Mouse (Mus musculus): ENCODE measurements around the gene Lypd6b. TPM values are rescaled to one million over a fixed set of nuclear protein-coding genes. Genes with fewer than 3 reads are reported as not detected.

Gene Lypd6b
- polyA plus RNA-seq, 1 experiment from 2014 or later: 6.8 TPM

DNA sequence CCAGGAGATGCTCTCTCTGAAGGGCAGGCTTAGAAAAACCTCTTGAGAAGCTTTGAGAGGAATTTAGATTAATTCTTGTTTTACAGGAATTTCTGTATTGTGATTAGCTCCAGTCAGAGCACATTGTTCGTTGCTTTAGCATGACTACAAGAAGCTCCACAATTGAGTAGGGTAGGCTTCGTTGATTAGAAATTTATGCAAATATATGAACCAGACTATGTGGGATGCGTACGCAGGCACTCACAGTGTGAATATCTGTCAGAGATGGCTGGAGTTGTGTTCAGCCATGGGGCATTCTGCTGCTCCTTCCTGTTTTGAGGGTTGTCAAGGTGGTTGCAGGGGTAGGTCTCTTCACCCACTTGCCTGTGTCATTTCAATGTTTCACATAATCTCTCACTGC lies 100.9 kb downstream of the Lypd6b start:
- H3K9ac ChIP-seq: no peak overlapping the region
- no peaks in the 10 kb centered on the region for H3K27me3 ChIP-seq
- H3K27ac ChIP-seq (replicated peaks): no peak overlapping the region
- no peak overlapping the region for H3K4me3 ChIP-seq
- no peak overlapping the region for H3K4me2 ChIP-seq
- no peaks in the 10 kb centered on the region for H3K9me3 ChIP-seq
- H3K4me1 ChIP-seq (replicated peaks): peaks cover 10% of the 10 kb centered on the region; the same call in 1 of the 2 replicates
- H3K36me3 ChIP-seq: no peaks in the 10 kb centered on the region
- ATAC-seq (ENCODE audit: low read depth): no peak
- 80% methylated on average over 4 of the region's 4 CpGs for WGBS

DNA sequence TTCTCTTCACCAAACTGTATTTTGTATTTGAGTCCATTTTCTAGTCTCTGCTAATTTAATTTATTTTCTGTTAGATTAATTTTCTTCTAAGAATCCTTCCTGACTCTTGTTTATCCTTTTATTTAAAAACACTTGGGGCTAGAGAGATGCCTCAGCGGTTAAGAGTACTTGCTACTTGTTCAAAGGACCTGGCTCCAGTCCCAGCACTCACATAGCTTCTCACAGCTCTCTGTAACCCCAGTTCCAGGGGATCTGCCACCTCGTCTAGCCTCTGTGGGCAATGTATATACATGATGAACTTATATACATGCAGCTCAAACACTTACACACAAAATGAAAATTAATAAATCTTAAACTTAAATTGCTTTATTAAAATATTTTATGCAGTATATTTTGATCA lies 103.2 kb downstream of the Lypd6b start:
- Histone ChIP-seq H3K4me1 (replicated peaks) (peaks cover 10% of the 10 kb centered on the region; the same call in 1 of the 2 replicates), H3K9me3 (no peaks in the 10 kb centered on the region), H3K27ac (replicated peaks) (no peak overlapping the region), H3K4me3 (no peak overlapping the region), H3K36me3 (no peaks in the 10 kb centered on the region), H3K9ac (no peak overlapping the region), H3K27me3 (no peaks in the 10 kb centered on the region), H3K4me2 (no peak overlapping the region)
- 57% methylated on average over 2 of the region's 2 CpGs for WGBS
- no peak for ATAC-seq (ENCODE audit: low read depth)

DNA sequence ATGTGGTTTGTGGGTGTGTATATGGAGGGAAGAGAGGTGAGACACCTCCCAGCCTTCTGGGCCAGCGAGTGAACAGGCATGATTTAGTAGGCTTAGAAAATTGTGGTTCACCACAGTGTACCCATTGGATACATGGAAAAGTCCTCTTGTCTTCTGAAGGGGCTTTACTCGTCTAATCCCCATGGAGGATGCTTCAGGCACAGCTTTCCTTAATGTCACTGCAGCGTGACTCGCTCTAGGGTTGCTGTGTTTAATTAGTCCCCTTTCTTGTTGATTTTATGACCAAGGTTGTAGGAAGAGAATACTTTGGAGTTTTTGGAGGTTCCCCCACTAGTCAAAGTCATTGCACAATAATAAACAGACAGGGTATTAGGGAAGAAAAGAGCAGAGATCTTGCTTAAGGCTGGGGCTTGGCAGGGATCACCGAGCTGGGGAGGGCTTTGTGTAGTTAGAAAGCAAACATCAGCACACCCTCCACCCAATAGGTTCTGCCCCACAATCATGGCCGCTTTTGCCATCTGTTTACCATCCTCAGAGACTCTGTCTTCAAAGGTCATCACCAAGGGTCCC lies 122.4 kb downstream of the Lypd6b start:
- Histone ChIP-seq H3K9me3 (no peaks in the 10 kb centered on the region), H3K4me1 (replicated peaks) (0 out of 2 replicates have a peak, but pooled peaks cover 13% of the 10 kb centered on the region), H3K4me2 (no peak overlapping the region), H3K4me3 (no peak overlapping the region), H3K27me3 (no peaks in the 10 kb centered on the region), H3K36me3 (no peaks in the 10 kb centered on the region), H3K9ac (no peak overlapping the region), H3K27ac (replicated peaks) (no peak overlapping the region)
- WGBS: 51% methylated on average over 6 of the region's 6 CpGs
- ATAC-seq (ENCODE audit: low read depth): no peak

DNA sequence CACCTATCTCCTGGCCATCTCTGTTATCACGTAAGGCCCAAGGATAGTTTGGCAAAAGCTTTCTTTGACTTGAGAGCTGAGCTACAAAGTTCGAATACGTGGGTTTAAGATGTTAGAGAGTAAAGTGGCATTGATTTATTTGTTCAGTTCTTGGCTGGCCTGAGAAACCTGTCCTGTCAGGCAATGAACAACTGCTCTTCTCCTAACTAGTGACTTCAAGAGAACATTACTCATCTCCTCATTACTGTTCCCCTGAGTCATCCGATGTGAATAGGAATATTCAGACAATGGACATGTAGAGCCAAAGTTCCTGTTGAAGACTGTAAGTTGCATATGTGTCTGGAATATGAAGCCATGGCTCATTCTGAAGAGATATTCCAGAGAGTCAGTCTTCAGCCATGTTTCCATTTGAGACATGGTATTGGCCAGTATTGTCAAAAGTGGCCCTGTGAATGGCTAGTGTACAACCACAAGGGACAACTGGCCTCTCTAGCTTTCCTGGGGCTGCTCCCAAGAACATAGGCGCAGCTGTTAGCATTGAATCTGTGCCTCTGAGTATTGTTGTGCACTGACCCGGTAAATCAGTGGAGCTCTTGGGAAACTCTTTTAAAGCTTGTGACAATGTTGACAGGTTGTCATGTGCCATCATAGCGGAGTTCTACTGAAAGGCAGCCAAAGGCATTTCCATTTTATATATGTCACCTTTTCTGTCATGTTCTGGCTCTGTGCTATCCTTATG lies 124.0 kb downstream of the Lypd6b start:
- no peak for ATAC-seq (ENCODE audit: low read depth)
- 64% methylated on average over 7 of the region's 7 CpGs for WGBS
- no peak overlapping the region for H3K4me2 ChIP-seq

DNA sequence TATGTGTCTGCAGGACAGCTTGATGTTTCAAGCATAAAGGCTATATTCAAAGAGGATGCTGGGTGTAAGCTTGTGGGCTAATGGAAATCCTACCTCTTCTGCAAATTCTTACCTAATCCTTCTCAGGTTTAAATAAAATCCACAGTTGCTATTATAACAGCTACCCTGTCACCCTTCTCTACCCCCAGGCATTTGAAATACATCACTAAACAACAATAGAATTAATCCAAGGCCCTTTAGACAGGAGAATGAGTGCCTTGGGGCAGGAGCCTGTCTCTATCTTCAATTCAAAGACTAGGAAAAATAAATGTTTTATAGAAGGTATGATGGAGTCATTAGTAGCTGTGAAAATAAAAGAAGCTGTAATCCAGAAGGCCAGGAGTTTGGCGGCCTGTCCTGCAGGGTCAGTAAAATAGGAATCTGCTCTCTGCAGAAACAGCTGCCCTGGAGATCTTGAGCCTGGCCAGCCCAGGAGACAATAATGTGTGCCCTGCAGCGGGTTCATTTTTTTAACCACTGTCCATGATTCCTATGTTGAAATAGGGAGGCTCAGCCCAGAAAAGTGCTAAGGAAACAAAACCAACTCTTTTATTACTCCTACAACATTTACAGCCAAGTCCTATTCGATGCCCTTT lies 124.9 kb downstream of the Lypd6b start:
- Histone ChIP-seq H3K36me3 (no peaks in the 10 kb centered on the region), H3K4me3 (no peak overlapping the region), H3K27me3 (no peaks in the 10 kb centered on the region), H3K27ac (replicated peaks) (no peak overlapping the region), H3K4me2 (no peak overlapping the region), H3K9me3 (no peaks in the 10 kb centered on the region), H3K9ac (no peak overlapping the region), H3K4me1 (replicated peaks) (peaks cover 16% of the 10 kb centered on the region)
- ATAC-seq (ENCODE audit: low read depth): no peak
- 33% methylated on average over 3 of the region's 3 CpGs for WGBS

More for the DNA sequence above, 124.0 kb downstream of the Lypd6b start:
- no peaks in the 10 kb centered on the region for H3K36me3 ChIP-seq
- H3K9me3 ChIP-seq: no peaks in the 10 kb centered on the region
- H3K27ac ChIP-seq (replicated peaks): no peak overlapping the region
- H3K27me3 ChIP-seq: no peaks in the 10 kb centered on the region
- H3K4me3 ChIP-seq: no peak overlapping the region
- H3K9ac ChIP-seq: no peak overlapping the region
- 0 out of 2 replicates have a peak, but pooled peaks cover 13% of the 10 kb centered on the region for H3K4me1 ChIP-seq (replicated peaks)

DNA sequence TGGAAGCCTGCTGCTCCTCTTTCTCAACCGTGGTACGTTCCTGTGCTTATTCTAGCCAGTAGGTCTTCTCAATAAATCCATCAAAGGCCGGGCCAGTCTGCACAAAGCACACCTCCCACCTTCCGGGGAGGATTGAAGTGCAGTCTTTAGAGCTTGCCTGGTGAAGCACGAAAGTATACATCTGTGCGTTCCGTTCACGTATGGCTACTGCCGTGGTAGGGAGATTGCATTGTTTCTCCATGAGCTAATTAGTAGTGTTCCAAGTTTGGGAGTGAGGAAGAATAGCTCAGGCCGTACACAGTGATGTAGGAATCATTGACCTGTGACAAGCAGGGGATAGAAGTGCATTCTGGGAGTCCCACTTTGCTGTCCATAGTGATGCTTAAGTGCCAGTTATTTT lies 130.0 kb downstream of the Lypd6b start:
- H3K36me3 ChIP-seq: no peaks in the 10 kb centered on the region
- no peak overlapping the region for H3K4me3 ChIP-seq
- H3K4me2 ChIP-seq: no peak overlapping the region
- H3K27ac ChIP-seq (replicated peaks): 0 out of 2 replicates have a peak overlapping the region, but pooled peaks have one; percentile 14
- H3K9ac ChIP-seq: no peak overlapping the region
- no peaks in the 10 kb centered on the region for H3K9me3 ChIP-seq
- WGBS: 17% methylated on average over 10 of the region's 10 CpGs
- H3K27me3 ChIP-seq: no peaks in the 10 kb centered on the region
- H3K4me1 ChIP-seq (replicated peaks): peaks cover 31% of the 10 kb centered on the region
- no peak for ATAC-seq (ENCODE audit: low read depth)

DNA sequence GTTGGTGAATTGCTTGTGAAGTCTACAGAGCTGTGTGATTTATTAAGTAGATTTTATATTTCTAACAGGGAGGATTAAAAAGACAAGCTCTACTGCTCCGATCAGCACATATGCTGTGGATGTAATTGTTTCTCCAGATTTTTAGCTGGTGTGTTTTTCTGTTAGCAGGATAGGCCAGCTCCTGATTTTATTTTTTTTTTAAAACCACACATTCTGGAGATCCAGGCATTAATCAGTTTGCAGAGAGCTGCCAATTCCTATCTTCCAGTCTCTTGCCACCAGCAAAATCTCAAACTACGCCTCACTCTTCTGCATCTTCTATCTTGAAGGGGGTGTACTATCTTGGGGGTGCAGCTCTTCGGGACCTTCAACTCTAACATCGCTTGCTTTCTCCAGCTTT lies 130.6 kb downstream of the Lypd6b start:
- no peak for ATAC-seq (ENCODE audit: low read depth)
- H3K36me3 ChIP-seq: no peaks in the 10 kb centered on the region
- H3K27me3 ChIP-seq: no peaks in the 10 kb centered on the region
- 71% methylated on average over 4 of the region's 4 CpGs for WGBS
- H3K9me3 ChIP-seq: no peaks in the 10 kb centered on the region
- no peak overlapping the region for H3K4me3 ChIP-seq
- H3K9ac ChIP-seq: no peak overlapping the region
- H3K27ac ChIP-seq (replicated peaks): peak overlapping the region; percentile 34; the same call in 1 of the 2 replicates
- H3K4me1 ChIP-seq (replicated peaks): peaks cover 35% of the 10 kb centered on the region
- no peak overlapping the region for H3K4me2 ChIP-seq

DNA sequence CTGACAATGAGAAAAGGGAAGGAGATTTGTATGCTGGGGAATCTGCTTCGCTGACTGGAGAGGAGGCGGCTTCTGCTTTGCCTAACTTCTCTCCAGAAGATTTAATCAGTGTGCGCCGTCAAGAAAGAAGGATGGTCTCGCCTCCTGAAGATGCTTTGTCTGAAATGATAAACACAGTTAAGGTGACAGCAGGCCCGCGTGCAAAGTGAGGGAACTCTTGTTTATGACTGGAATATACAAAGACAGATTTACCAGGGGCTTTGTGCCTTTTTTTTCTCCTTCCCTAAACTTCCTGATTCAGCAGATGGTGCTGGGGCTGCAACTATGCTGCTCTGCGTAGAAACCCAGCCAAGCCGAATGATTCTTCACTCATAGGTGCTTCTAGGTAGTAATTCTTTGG lies 131.2 kb downstream of the Lypd6b start:
- H3K4me3 ChIP-seq: no peak overlapping the region
- peak overlapping the region; percentile 34 for H3K27ac ChIP-seq (replicated peaks)
- 0 out of 2 replicates have a peak overlapping the region, but pooled peaks have one; percentile 13 for H3K9ac ChIP-seq
- H3K36me3 ChIP-seq: no peaks in the 10 kb centered on the region
- peaks cover 35% of the 10 kb centered on the region for H3K4me1 ChIP-seq (replicated peaks)
- WGBS: 18% methylated on average over 9 of the region's 9 CpGs
- H3K9me3 ChIP-seq: no peaks in the 10 kb centered on the region
- no peak overlapping the region for H3K4me2 ChIP-seq
- ATAC-seq (ENCODE audit: low read depth): peak; percentile 30; the same call in 1 of the 2 replicates
- H3K27me3 ChIP-seq: no peaks in the 10 kb centered on the region

DNA sequence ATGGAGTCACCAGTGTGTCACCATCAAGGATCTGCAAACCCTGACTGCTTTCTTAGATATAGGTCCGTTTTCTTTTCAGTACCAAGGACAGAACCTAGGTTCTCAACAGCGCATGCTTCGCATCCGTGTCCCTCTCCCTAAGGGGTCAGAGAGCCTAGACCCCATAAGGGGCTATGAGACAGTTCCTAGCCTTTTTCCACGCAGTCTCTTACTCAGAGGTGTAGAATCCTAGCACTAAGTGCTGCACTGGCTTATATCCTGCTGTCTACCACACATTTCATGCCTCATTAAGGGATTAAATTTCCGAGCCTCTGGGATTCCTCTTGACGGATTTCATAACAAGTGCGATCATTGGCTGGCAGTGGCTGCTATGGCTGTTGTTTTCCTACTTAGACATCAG lies 134.5 kb downstream of the Lypd6b start:
- no peak for ATAC-seq (ENCODE audit: low read depth)

DNA sequence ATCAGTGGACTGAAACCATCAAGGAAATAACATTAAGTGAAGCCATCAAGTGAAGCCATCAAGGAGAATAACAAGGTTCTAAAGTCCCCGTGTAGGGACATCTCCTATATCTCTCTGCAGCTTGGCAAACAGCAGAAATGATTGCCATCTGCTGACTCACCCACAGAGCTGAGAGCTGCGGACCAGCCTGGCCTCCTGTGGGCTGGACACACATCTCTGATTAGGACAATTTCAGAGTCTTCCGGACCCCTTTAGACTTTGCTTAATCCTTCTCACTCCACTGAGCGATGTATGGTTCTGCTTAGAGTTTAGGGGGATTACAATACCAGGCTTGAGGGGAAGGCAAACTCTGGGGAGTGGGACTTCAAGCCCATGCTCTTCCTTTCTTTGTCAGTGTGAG lies 135.3 kb downstream of the Lypd6b start:
- no peaks in the 10 kb centered on the region for H3K36me3 ChIP-seq
- 62% methylated on average over 4 of the region's 4 CpGs for WGBS
- no peak overlapping the region for H3K4me2 ChIP-seq
- peaks cover 27% of the 10 kb centered on the region for H3K4me1 ChIP-seq (replicated peaks)
- no peak overlapping the region for H3K4me3 ChIP-seq
- peak overlapping the region; percentile 46; the same call in 1 of the 2 replicates for H3K27ac ChIP-seq (replicated peaks)
- no peak for ATAC-seq (ENCODE audit: low read depth)
- H3K9ac ChIP-seq: no peak overlapping the region
- H3K27me3 ChIP-seq: no peaks in the 10 kb centered on the region
- no peaks in the 10 kb centered on the region for H3K9me3 ChIP-seq

More for the DNA sequence above, 134.5 kb downstream of the Lypd6b start:
- Histone ChIP-seq H3K9me3 (no peaks in the 10 kb centered on the region), H3K27ac (replicated peaks) (no peak overlapping the region), H3K4me3 (no peak overlapping the region), H3K4me1 (replicated peaks) (peaks cover 35% of the 10 kb centered on the region), H3K27me3 (no peaks in the 10 kb centered on the region), H3K9ac (no peak overlapping the region), H3K4me2 (no peak overlapping the region), H3K36me3 (no peaks in the 10 kb centered on the region)
- 51% methylated on average over 8 of the region's 8 CpGs for WGBS

DNA sequence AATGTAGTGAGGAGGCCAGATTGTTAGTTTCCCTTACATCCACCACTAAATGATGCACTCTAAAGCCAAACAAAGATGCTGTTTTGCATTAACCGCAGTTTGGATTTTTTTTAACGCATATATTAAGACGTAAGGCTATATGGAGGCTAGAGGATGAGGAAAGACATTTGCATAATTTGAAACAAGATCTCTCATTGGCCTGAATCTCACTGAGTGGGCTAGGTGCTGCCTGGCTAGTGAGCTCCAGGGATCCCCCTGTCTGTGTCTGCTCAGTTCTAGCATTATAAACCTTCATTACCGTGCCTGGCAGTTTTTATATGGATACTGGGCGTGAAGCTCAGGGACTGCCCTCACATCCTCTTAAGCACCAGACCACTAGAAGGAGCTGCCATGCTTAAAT lies 138.7 kb downstream of the Lypd6b start:
- H3K36me3 ChIP-seq: no peaks in the 10 kb centered on the region
- H3K4me2 ChIP-seq: no peak overlapping the region
- H3K4me1 ChIP-seq (replicated peaks): peaks cover 15% of the 10 kb centered on the region
- no peak overlapping the region for H3K9ac ChIP-seq
- H3K4me3 ChIP-seq: no peak overlapping the region
- no peaks in the 10 kb centered on the region for H3K27me3 ChIP-seq
- ATAC-seq (ENCODE audit: low read depth): no peak
- no peak overlapping the region for H3K27ac ChIP-seq (replicated peaks)
- 74% methylated on average over 5 of the region's 5 CpGs for WGBS
- H3K9me3 ChIP-seq: no peaks in the 10 kb centered on the region

DNA sequence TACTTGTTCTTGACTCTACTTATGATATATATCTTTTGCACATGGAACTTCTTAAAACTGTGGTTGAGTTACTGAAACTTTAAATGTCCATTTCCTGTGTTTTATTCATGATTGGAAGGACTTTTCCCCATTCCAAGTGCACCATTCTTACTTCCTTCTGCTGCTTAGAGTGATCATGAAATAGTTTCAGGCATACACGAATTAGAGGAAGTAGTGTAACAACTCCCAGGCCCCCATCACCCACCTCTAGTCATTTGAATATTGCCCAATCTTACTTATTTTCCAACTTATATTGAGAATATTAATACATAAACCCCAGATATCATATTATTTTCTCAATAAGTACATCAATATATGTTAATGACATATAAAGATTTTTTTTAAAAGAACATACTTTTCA lies 139.9 kb downstream of the Lypd6b start:
- no peak overlapping the region for H3K4me3 ChIP-seq
- no peak overlapping the region for H3K27ac ChIP-seq (replicated peaks)
- H3K36me3 ChIP-seq: no peaks in the 10 kb centered on the region
- H3K4me2 ChIP-seq: no peak overlapping the region
- H3K27me3 ChIP-seq: no peaks in the 10 kb centered on the region
- H3K4me1 ChIP-seq (replicated peaks): peaks cover 6% of the 10 kb centered on the region; the same call in 1 of the 2 replicates
- no peaks in the 10 kb centered on the region for H3K9me3 ChIP-seq
- 88% methylated on average over 1 of the region's 1 CpGs for WGBS
- ATAC-seq (ENCODE audit: low read depth): no peak
- no peak overlapping the region for H3K9ac ChIP-seq
